Mouse (Mus musculus) kidney, adult 8-10 months (tissue): Measurements from ENCODE around the gene 1810055G02Rik.

Experiments
- DNase-seq, 2 experiments: peaks; one replicate each; pipeline ENCODE4 v3.0.0; 2022

1810055G02Rik gene

GRCm38 (mm10) chr19:3708078-3709012, at the start of gene 1810055G02Rik:
Gene 1810055G02Rik (plus strand): TSS chr19:3708293.
- peak; percentile 98 to 99 for DNase-seq

GRCm38 (mm10) chr19:3665510-3665909, 42.6 kb upstream of the 1810055G02Rik start:
- DNase-seq, result peak; percentile 53 to 58

DNA sequence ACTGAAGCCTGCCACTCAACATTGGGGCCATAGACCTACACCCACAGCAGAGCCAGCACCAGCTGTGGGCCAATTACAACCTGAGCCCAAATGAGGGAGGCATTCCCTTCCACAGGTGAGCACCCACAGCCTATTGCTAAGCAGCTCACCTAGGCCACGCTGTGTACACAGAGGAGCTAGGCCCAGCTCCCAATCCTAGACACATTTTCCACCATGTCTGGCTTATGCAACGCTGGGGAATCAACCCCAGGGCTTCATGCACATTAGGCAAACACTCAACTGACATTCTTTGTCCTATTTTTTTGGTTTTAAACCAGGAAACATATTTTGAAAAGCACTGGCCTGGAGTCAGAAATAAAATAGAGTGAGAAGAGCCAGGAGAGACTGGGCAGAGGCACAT, 41.5 kb upstream of the 1810055G02Rik start:
- no peak for DNase-seq

DNA sequence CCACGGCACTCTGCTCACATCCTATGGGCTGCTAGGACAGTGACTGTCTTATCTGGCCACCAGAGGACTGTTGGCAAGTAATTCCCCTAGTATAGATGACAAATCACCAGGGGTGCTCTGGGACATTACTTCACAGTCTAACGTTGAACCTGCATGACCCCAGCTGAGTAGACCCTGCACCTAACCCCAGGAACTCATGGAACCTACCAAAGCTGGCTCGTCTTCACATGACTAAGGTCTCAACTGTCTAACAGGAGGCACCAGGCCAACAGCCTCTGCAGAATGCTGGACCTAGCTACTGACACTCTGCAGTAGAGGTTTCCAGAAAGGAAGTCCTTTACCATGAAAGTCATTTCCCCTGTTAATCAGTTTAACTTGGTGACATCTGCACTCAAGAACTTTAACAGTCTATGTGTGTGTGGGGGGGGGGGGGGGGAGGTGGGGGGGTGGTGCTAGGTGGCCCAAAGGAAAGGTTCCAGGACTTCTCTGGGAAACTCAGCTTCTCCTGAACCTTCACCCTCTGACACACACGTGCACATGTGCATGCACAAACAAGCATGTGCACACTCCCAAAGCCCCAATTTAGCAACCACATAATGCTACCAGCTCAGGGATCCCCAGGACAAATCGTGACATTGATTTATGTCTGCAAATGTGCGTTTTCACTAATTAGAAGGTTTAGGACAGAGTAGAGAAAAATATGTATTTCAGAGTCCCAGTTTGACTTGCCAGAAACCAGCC, 40.8 kb upstream of the 1810055G02Rik start:
- peak in 1 of 2 experiments; percentile 41 for DNase-seq

DNA sequence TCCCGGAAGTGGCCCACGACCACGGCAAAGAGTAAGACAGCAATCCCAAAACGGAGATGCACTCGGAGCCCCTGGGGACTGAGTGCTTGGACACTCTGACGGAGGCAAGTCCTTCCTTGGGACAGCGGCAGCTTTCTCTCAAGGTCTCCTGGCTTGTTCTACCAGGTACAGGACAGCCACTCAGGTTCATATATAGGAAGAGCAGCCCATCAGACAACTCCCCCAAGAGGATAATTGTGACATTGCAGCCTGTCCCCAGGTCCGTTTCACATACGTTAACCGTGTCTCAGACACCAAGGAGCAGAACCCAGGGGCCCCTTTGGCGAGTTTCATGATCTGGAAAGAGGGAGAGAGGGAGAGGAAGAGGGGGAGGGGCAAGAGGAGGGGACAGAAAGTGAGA, 40.1 kb upstream of the 1810055G02Rik start:
- no peak for DNase-seq

DNA sequence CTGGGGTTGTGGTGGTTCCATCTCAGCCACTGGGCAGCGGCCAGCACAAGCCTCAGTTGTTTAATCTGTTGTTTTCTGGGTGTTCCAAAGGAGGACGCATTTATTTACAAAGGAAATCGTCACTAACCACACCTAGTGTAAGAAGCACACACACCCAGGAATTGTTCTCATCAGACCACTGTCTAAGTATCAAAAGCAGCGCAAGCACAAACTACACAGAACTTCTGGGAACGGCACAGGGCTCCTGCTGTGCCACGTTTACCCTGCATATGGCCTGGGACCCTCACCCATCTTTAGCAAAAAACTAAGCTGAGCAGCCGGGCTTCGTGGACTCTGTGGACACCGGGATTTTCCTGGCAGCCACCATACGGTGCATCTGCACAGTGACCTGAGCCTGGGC, 39.5 kb upstream of the 1810055G02Rik start:
- DNase-seq, result no peak

DNA sequence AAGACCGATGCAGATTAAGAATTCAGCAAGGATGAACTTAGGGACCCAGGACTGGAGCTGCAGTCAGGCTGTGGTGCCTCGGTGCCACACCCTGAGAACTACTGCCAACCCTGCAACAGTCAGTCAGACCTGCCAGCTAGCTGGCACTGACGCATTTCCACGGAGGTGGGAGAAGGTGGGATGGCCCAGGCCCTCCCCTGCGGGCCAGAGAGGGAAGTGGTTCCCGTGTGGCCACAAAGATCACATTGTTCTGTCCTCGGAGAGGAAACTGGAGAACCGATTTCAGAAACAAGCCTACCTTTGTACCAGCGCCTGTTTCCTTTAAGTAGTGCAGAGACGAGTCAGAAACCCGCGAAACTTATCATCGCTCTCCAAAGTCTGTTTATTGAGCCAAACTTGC, 39.0 kb upstream of the 1810055G02Rik start:
- no peak for DNase-seq

DNA sequence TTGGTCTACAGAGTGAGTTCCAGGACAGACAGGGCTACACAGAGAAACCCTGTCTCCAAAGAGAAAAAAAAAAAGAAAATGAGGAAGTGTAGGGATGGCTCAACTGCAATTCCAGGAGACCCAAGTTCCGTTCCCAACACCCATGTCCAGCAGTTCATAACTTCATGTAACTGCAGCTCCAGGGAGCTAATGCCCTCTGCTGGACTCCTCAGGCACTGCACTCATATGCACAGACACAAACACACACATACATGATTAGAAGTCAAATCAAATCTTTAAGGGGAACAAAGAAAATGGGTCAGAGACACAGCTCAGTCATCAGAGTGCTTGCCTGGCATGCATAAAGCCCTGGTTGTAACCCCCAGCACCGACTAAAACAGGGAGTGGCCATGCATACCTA, 34.9 kb upstream of the 1810055G02Rik start:
- DNase-seq, result no peak

- DNase-seq, result peak; percentile 50 to 53
Observed at GRCm38 (mm10) chr19:3674122-3674855, 33.8 kb upstream of the 1810055G02Rik start.

DNA sequence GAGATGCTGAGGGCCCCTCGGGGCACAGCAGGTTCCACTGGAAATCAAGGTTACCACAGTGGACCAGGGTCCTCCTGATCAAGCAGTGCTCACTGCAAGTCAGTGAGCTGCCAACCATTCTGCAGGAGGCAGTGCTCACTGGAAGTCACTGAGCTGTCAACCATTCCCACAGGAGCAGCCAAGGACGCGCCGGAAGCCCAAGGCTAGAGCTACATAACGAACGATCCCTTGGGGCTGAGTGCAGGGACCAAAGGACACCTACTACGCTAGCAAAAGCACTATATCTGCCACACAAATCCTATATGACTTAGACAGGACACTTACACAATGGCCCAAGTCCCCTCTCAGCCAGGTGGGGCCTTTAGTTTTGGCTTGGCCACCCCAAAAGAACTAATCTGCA, 27.4 kb upstream of the 1810055G02Rik start:
- peak in 1 of 2 experiments; percentile 54 for DNase-seq

DNA sequence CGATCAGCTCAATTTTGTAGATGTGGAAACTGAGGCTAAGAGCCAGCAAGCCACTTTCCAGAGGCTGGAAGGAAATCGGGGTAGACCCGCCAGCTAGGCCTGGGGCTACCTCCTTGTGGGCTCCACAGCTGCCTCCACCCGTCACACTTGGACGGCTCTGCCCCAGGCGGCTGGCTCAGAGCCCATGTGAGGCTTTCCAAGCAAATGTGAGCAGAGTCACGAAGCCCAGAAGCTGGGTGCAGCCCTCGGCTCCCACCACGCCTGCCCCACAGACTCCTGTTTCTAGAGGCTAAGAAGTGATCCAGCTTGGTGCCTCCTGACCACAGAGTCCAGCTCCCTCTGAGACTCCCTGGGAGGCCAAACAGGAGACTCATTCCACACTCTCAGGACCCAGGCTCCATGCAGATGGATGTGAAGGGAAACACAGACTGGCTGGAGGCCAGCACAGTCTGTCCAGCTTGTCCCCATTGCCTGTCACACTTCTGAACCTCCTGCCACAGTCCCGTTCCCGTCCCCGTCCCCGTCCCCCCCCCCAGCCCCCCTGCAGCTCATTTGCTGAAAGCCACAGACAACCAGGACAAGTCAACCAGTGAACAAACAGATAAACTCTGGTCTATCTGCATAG, 26.7 kb upstream of the 1810055G02Rik start:
- peak; percentile 86 to 87 for DNase-seq

- DNase-seq, result no peak
Observed at GRCm38 (mm10) chr19:3684414-3684813, 23.7 kb upstream of the 1810055G02Rik start.

DNA sequence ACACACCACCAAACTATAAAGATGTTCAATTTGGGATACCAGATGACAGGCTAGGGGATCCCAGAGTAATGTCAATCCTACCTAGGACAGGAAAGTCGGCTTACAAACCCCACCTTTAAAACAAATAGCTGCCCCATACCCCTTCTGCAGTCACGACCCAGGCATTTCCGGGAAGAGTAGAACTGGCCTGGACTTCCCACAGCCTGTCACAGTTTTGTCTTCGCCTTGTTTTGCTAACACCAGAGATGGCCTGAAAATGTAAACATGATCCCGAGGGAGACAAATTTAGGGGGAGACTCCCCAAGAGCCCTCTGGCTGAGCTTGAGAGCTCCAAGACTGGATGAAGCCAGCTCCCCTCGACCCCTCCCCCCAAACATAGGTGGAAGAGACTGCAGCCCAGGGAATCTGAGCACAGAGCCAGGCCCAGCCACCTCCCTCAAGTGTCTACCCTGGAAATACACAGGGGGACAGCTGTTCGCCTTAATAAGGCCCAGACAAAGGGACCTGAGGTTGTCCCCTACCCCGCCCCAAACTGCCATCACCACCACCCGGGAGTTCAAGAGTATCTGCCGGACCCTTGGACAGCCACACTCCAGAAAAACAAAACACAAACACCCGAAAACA, 23.0 kb upstream of the 1810055G02Rik start:
- DNase-seq, result no peak

DNA sequence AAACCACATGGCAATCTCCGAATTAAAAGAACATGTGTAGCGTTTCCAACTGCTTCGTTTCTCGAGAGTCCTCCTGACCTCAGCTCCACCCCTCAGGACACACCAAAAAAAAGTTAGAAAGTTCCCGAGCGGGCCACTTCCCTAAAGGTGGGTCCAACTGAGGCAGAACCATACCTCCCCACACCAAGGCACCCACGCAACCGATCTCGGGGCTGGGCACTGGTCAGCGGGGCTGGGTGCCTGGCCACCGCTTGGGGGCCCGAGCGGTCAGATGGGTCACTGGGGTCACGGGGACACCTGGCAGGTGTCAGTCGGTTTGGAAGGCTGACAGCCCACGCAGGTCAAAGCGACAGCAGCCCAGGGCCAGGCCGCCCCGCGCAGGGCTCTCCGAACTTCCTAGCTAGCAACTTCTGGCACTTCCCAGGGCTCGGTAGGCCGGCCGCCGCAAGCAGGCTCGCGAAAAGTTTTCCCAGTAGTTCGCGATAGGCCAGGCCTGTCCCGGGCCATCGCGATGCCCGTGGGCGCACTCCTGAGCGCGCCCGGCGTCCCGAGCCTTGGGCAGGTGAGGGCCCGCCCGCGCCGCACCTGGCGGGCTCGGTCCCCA, 22.4 kb upstream of the 1810055G02Rik start:
- DNase-seq, result no peak

- peak in 1 of 2 experiments; percentile 59 for DNase-seq
Observed at GRCm38 (mm10) chr19:3686215-3686894, 21.7 kb upstream of the 1810055G02Rik start, which contains the start of gene Lrp5. Gene Lrp5 (minus strand): TSS chr19:3686564.

DNA sequence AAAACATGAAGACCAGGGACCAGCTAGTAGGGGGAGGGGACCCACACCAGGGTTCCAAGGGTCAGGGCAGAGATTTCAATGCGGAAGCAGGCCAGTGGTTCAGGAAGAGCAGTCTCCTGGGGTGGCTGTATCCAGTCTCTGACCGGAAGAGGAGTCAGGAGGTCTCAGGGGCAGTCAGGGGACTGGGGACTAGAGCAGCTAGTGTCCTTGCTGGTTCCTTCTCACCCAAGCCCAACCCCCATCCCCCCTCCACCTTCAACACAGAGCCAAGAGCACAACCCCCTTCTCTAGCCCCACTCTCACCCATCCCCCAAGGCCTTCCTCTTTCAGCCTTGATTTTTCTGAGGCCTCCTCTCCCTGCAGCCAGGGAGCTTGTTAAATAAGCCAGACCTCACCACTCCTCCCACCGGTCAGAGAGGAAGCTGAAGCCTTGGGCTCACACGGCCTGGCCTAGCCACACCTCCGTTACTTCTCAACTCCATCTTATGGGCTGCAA, 20.4 kb upstream of the 1810055G02Rik start:
- no peak for DNase-seq

- no peak for DNase-seq
Observed at GRCm38 (mm10) chr19:3691337-3691736, 16.8 kb upstream of the 1810055G02Rik start.

- DNase-seq, result no peak
Observed at GRCm38 (mm10) chr19:3692414-3693145, 15.5 kb upstream of the 1810055G02Rik start.

- no peak for DNase-seq
Observed at GRCm38 (mm10) chr19:3694476-3694875, 13.6 kb upstream of the 1810055G02Rik start.

- DNase-seq, result no peak
Observed at GRCm38 (mm10) chr19:3695006-3695405, 13.1 kb upstream of the 1810055G02Rik start.
